ENCODE assay signal across 18 mouse cellular contexts in the genomic region with DNA sequence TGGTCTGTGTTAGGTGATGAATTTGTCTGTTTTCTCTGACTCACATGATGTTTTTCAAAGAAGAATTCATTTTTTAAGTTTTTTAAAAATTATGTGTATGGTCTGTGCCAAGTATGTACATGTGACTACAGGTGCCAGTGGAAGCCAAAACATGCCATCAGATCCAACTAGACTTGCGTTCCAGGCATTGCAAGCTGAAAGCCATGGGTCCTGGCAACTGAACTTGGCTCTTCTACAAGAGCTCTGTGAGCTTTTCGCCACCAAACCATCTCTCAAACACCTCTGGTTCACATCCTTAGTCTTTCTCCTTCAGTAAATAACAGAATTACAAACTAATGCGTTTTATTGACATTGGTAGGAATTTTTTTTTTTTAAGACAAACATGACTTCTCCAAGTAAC. TPM values are rescaled to one million over a fixed set of nuclear protein-coding genes. Genes with fewer than 3 reads are reported as not detected.
"Had no signal": no experiment of that assay in that cellular context is flagged by ENCODE, and none has a peak within 500 bp of the region (broad histone marks: within the 10 kb centered on the region; RNA-seq: fewer than 3 reads in every experiment).

No protein-coding gene starts in this region.

- DNase-seq: cerebellum, adult 9-11 months; cerebellum, postnatal 36 days; embryo, embryonic 11 days; forebrain, postnatal 0 days; gastrocnemius, adult 2 months; gastrocnemius, postnatal 10 days; gastrocnemius, postnatal 14 days; gastrocnemius, postnatal 25 days; gastrocnemius, postnatal 36 days; heart, adult 11 months; heart, adult 18-20 months; heart, adult 2 months had no signal

RNA-seq across cellular contexts. Expression of a gene that starts 49.3 kb away (rescaled TPM):
- total RNA-seq: common myeloid progenitor, adult 5-6 weeks; forebrain, postnatal 0 days; gastrocnemius, adult 18-20 months; gastrocnemius, adult 2 months; gastrocnemius, adult 8-10 months; gastrocnemius, postnatal 10 days; gastrocnemius, postnatal 14 days; gastrocnemius, postnatal 25 days; gastrocnemius, postnatal 36 days; gastrocnemius, postnatal 4 days; granulocyte monocyte progenitor cell, adult 5-6 weeks; heart, adult 18-20 months; heart, adult 2 months; heart, adult 8-10 months had no signal
